In the genomic region with DNA sequence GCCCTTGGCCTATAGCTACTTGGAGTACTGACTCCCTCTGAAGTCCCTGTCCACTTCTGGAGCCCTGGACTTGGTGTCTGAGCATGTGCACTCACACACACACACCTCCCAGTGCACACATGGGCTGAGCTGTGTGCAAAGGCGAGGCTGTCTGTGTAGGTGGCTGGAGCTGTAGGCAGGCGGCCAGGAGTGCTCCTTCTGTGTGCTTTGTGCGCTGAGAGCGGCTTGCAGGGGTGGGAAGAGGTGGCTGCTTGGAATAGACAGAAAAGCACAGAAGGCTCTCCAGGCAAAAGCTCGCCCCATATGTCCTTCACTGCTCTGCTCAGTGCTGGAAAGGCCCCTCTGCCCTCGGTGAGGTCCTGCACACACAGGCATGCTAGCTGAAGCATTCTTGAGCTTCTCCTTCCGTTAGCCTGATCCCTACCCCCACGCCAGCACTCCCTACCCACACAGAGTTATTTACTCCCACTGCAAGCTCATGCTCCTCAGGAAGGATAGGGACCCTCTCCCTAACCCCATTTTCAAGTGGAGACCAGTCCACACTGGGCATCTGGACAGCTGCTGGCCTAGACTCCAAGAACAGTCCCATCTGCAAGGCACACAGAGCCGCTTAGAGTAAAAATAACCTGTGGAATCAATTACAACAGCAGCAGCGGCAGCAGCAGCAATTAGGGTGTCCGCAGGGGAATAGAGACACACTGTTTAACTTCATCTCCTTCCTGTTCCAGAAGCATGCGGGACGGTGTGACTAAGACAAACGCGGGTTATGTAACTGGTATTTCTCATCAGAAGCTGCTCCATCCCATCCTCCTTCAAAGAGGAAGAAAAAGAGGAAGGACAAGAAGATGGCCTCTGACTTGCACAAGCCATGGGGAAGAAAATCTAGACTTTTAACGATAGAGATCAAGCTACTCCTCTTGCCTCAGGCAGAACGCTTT, we compare ENCODE assay signal across 9 mouse cellular contexts. TPM values are rescaled to one million over a fixed set of nuclear protein-coding genes. Genes with fewer than 3 reads are reported as not detected.
DNase-seq lines count a peak whose midpoint lies in the region; ATAC-seq and TF ChIP-seq lines count a peak whose summit lies in the region.
"Had no signal": no experiment of that assay in that cellular context is flagged by ENCODE, and none has a peak within 500 bp of the region (broad histone marks: within the 10 kb centered on the region; RNA-seq: fewer than 3 reads in every experiment).

No protein-coding gene starts in this region.

- peaks cover 34% of the 10 kb centered on the region for H3K4me1 ChIP-seq in kidney, embryonic 14.5 days (ENCODE audit: control insufficient read depth, insufficient read depth, low read length)
- H3K4me1 ChIP-seq in intestine, embryonic 14.5 days (replicated peaks; ENCODE audit: control insufficient read depth, insufficient read depth, low read length) = peaks cover 28% of the 10 kb centered on the region
- H3K4me1 ChIP-seq in limb, embryonic 12.5 days (replicated peaks) = peaks cover 41% of the 10 kb centered on the region
- peaks cover 16% of the 10 kb centered on the region for H3K4me1 ChIP-seq in neural tube, embryonic 11.5 days (ENCODE audit: control insufficient read depth, insufficient read depth, low read length)
- H3K4me1 ChIP-seq in midbrain, postnatal 0 days (ENCODE audit: insufficient read depth, low read length) = no peaks in the 10 kb centered on the region

- H3K27me3 ChIP-seq in kidney, embryonic 14.5 days (ENCODE audit: control insufficient read depth, insufficient read depth, low read length) = no peaks in the 10 kb centered on the region; the same call in 1 of the 2 replicates
- no peaks in the 10 kb centered on the region for H3K27me3 ChIP-seq in intestine, embryonic 14.5 days (replicated peaks; ENCODE audit: control insufficient read depth, insufficient read depth, low read length)
- H3K27me3 ChIP-seq in limb, embryonic 12.5 days = no peaks in the 10 kb centered on the region
- no peaks in the 10 kb centered on the region for H3K27me3 ChIP-seq in neural tube, embryonic 11.5 days (ENCODE audit: control insufficient read depth, insufficient read depth, low read length)
- H3K27me3 ChIP-seq in midbrain, postnatal 0 days (ENCODE audit: insufficient read depth, low read length) = no peaks in the 10 kb centered on the region
- H3K27me3 ChIP-seq: Patski had no signal

- H3K36me3 ChIP-seq in kidney, embryonic 14.5 days (ENCODE audit: control insufficient read depth, insufficient read depth, low read length) = no peaks in the 10 kb centered on the region
- H3K36me3 ChIP-seq in intestine, embryonic 14.5 days (ENCODE audit: control insufficient read depth, insufficient read depth, low read length) = no peaks in the 10 kb centered on the region
- H3K36me3 ChIP-seq in limb, embryonic 12.5 days = no peaks in the 10 kb centered on the region
- H3K36me3 ChIP-seq in neural tube, embryonic 11.5 days (ENCODE audit: control insufficient read depth, insufficient read depth, low read length) = no peaks in the 10 kb centered on the region
- H3K36me3 ChIP-seq in midbrain, postnatal 0 days (ENCODE audit: insufficient read depth, low read length) = no peaks in the 10 kb centered on the region

- peak; percentile 34; the same call in 1 of the 2 replicates for ATAC-seq in kidney, embryonic 14.5 days (ENCODE audit: low FRiP score, low TSS enrichment)
- no peak; the same call in 1 of the 2 replicates for ATAC-seq in intestine, embryonic 14.5 days (replicated peaks; ENCODE audit: low FRiP score, low TSS enrichment, low read depth)
- ATAC-seq in limb, embryonic 12.5 days (ENCODE audit: insufficient number of reproducible peaks, insufficient read depth, low FRiP score, low TSS enrichment, low read depth) = peak; percentile 67
- no peak for ATAC-seq in neural tube, embryonic 11.5 days (ENCODE audit: insufficient read depth, low FRiP score, low TSS enrichment)
- ATAC-seq in midbrain, postnatal 0 days (ENCODE audit: low FRiP score) = no peak
- ATAC-seq: Patski had no signal

- no peak for TF ChIP-seq CTCF in midbrain, postnatal 0 days (IDR thresholded peaks at IDR 0.05)

- no peak overlapping the region for H3K4me3 ChIP-seq in kidney, embryonic 14.5 days (ENCODE audit: low read length)
- H3K4me3 ChIP-seq in intestine, embryonic 14.5 days (ENCODE audit: low read depth, low read length) = no peak overlapping the region
- H3K4me3 ChIP-seq in limb, embryonic 12.5 days (replicated peaks) = no peak overlapping the region
- H3K4me3 ChIP-seq in neural tube, embryonic 11.5 days (ENCODE audit: low read depth, low read length) = no peak overlapping the region
- H3K4me3 ChIP-seq in midbrain, postnatal 0 days (ENCODE audit: low read depth, low read length) = no peak overlapping the region

- 26% methylated on average over 17 of the region's 17 CpGs for WGBS in kidney, embryonic 14.5 days
- 19% methylated on average over 17 of the region's 17 CpGs for WGBS in intestine, embryonic 14.5 days
- WGBS in limb, embryonic 12.5 days = 18% methylated on average over 17 of the region's 17 CpGs
- WGBS in neural tube, embryonic 11.5 days = 48% methylated on average over 17 of the region's 17 CpGs
- WGBS in midbrain, postnatal 0 days = 62% methylated on average over 17 of the region's 17 CpGs

- H3K4me2 ChIP-seq in kidney, embryonic 14.5 days (replicated peaks; ENCODE audit: low read depth, low read length) = no peak overlapping the region
- peak overlapping the region; percentile 15; the same call in 1 of the 2 replicates for H3K4me2 ChIP-seq in intestine, embryonic 14.5 days (ENCODE audit: low read length)
- peak overlapping the region; percentile 35 for H3K4me2 ChIP-seq in limb, embryonic 12.5 days
- H3K4me2 ChIP-seq in neural tube, embryonic 11.5 days (ENCODE audit: low read depth) = no peak overlapping the region
- H3K4me2 ChIP-seq in midbrain, postnatal 0 days (ENCODE audit: low read depth, low read length, poor library complexity, severe bottlenecking) = no peak overlapping the region

- peak overlapping the region; percentile 20; the same call in 1 of the 2 replicates for H3K9ac ChIP-seq in kidney, embryonic 14.5 days (ENCODE audit: low read depth, low read length)
- no peak overlapping the region for H3K9ac ChIP-seq in intestine, embryonic 14.5 days (ENCODE audit: low read length)
- no peak overlapping the region for H3K9ac ChIP-seq in limb, embryonic 12.5 days (replicated peaks)
- H3K9ac ChIP-seq in neural tube, embryonic 11.5 days (ENCODE audit: low read length) = no peak overlapping the region
- H3K9ac ChIP-seq in midbrain, postnatal 0 days (replicated peaks; ENCODE audit: low read length, poor library complexity, severe bottlenecking) = no peak overlapping the region

- peak overlapping the region; percentile 66 for H3K27ac ChIP-seq in kidney, embryonic 14.5 days (ENCODE audit: low read depth, low read length)
- H3K27ac ChIP-seq in intestine, embryonic 14.5 days (ENCODE audit: low read depth) = peak overlapping the region; percentile 62; the same call in 1 of the 2 replicates
- peak overlapping the region; percentile 88 for H3K27ac ChIP-seq in limb, embryonic 12.5 days
- H3K27ac ChIP-seq in neural tube, embryonic 11.5 days (ENCODE audit: low read depth, low read length) = 0 out of 2 replicates have a peak overlapping the region, but pooled peaks have one; percentile 1
- H3K27ac ChIP-seq in midbrain, postnatal 0 days (ENCODE audit: low read depth, low read length) = no peak overlapping the region

- no peaks in the 10 kb centered on the region for H3K9me3 ChIP-seq in kidney, embryonic 14.5 days (ENCODE audit: control insufficient read depth, low read length)
- no peaks in the 10 kb centered on the region for H3K9me3 ChIP-seq in intestine, embryonic 14.5 days (ENCODE audit: control insufficient read depth, low read length)
- no peaks in the 10 kb centered on the region for H3K9me3 ChIP-seq in limb, embryonic 12.5 days
- no peaks in the 10 kb centered on the region for H3K9me3 ChIP-seq in neural tube, embryonic 11.5 days (ENCODE audit: control insufficient read depth, low read length)
- no peaks in the 10 kb centered on the region for H3K9me3 ChIP-seq in midbrain, postnatal 0 days (ENCODE audit: low read length)

- no peak for DNase-seq in kidney, adult 18-20 months
- DNase-seq in frontal cortex, postnatal 14 days (ENCODE audit: low spot score in 2 of 2) = peak; percentile 68 to 80
- peak; percentile 71 for DNase-seq in intestine, embryonic 14.5 days (ENCODE audit: low spot score)
- DNase-seq in neural tube, embryonic 11.5 days (ENCODE audit: low spot score) = peak; percentile 43
- DNase-seq in retina, embryonic 14.5 days (ENCODE audit: low spot score) = no peak
- DNase-seq in midbrain, postnatal 0 days (ENCODE audit: low spot score) = no peak

RNA-seq across cellular contexts. Expression of a gene that starts 22.4 kb away (rescaled TPM):
- 17.6 and 21.2 TPM in 2 replicates for polyA plus RNA-seq in kidney, embryonic 14.5 days (2014; fragmentation: Nextera tagmentation; extraction: Ambion mirVana)
- polyA plus RNA-seq in intestine, embryonic 14.5 days (2014; fragmentation: Nextera tagmentation; extraction: Ambion mirVana) = 12.7 and 14.3 TPM in 2 replicates
- polyA plus RNA-seq in limb, embryonic 12.5 days (2016; fragmentation: Nextera tagmentation; extraction: Ambion mirVana) = 39.9 and 43.4 TPM in 2 replicates
- polyA plus RNA-seq in neural tube, embryonic 11.5 days (2014; fragmentation: Nextera tagmentation; extraction: Ambion mirVana) = 15.2 and 17.6 TPM in 2 replicates
- total RNA-seq in midbrain, postnatal 0 days (2014; rRNA removed) = 13.2 and 20.6 TPM in 2 replicates
- 4.0 TPM in 2 replicates for polyA plus RNA-seq in midbrain, postnatal 0 days (2015; fragmentation: Nextera tagmentation; extraction: Ambion mirVana)

Comparison
In these comparisons a context has a peak if more than half of its experiments do, and no peak if none do; other contexts are left out.
1. ATAC-seq: peak in kidney, embryonic 14.5 days (single experiment) and limb, embryonic 12.5 days (single experiment); none in intestine, embryonic 14.5 days (single experiment), neural tube, embryonic 11.5 days (single experiment) and midbrain, postnatal 0 days (single experiment).
2. H3K4me2 ChIP-seq: peak in intestine, embryonic 14.5 days (single experiment) and limb, embryonic 12.5 days (single experiment); none in kidney, embryonic 14.5 days (single experiment), neural tube, embryonic 11.5 days (single experiment) and midbrain, postnatal 0 days (single experiment).
3. DNase-seq: peak in frontal cortex, postnatal 14 days (2 of 2), intestine, embryonic 14.5 days (single experiment) and neural tube, embryonic 11.5 days (single experiment); none in kidney, adult 18-20 months (single experiment), retina, embryonic 14.5 days (single experiment) and midbrain, postnatal 0 days (single experiment).